Mouse (Mus musculus) ES-E14 (cell line): ENCODE measurements at regions not wholly inside any gene's neighbourhood (a gene's known extent, or its start where the extent isn't known, plus 50 kb on each side); places are given as distances from the start of the nearest gene placed in this dataset.

Experiments
- MAFK ChIP-seq: IDR thresholded peaks from 2 replicates; pipeline ENCODE4 v1.6.1; 2014; ENCODE audit warnings: mild to moderate bottlenecking, low read depth, low read length, inconsistent platforms; ENCODE audit not compliant: insufficient read depth
- ZNF384 ChIP-seq: IDR thresholded peaks from 2 replicates; pipeline ENCODE4 v1.6.1; 2012; ENCODE audit warnings: low read depth, low read length, inconsistent platforms

- no peak for TF ChIP-seq MAFK
- TF ChIP-seq ZNF384, result no peak
These were observed 177.5 kb upstream of the Tas2r119 start for GRCm38 (mm10) chr15:31999553-31999952.
